Mouse (Mus musculus) right cerebral cortex, postnatal 4 days (tissue): Measurements from ENCODE around the gene Ess2.

ENCODE experiments used
- DNase-seq: peaks from one replicate; pipeline ENCODE4 v3.0.0-alpha.2; 2022

Gene Ess2

DNA sequence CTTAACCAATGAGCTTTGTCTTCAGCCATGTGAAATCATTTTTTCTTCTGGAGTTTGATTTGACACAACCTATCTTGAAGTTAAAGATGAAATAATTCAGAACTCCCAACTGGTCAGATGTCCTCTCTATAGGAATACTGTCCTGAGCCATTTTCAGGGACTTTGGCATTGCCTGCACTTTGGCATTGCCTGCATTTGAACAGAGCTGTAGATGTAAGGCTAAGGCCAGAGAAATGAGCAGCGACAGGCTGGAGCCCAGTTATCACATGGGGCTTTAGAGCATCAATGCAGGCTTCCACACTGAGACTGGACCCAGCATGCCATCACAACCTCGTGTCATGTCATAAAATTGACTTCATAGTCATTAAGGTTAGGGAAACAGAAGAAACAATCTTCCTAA is 57.9 kb downstream of the Ess2 start:
- DNase-seq = no peak

DNA sequence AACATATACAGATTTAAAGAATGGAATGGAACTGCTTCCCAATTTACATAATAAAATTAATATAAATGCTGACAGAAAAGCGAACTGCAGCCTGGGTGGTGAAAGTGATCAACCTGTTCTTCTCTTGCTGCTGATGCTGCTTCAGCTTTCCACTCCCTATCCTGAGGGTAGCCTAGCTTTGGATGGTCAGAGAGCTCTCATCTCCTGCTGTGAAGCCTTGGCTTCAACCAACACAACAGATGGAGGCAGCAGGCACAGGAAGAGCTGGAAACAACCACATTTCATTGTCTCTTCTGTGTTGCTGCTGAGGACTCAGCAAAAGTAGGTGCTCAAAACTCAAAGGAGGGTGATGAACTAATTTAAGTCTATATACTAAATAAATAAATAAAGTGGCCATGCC is 59.3 kb downstream of the Ess2 start:
- DNase-seq = no peak

DNA sequence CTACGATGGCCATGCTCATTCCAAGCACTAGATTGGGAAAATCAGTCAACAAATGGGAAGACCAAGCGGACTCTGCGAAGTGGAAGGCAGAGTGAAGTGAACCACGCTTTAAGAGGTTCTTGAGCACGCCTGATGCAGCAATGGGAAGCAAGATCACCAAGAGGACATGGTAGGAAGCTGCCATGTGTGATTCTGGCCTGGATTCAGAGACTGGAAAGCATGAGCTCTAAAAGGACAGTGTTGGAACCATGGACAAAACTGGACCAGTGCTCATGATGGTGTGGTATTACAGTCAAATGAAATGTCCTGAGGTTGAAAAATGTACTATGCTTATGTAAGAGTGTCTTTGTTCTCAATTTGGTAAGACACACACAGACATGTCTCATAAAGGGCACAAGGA is 59.8 kb downstream of the Ess2 start:
- DNase-seq = no peak
